Mouse (Mus musculus) neural tube, postnatal 0 days (tissue): ENCODE measurements around the gene Spert. TPM values are rescaled to one million over a fixed set of nuclear protein-coding genes. Genes with fewer than 3 reads are reported as not detected.

Experiments
- polyA plus RNA-seq: library from polyadenylated mRNA; unstranded; fragments of >200 nt; fragmentation: Nextera tagmentation; extraction: Ambion mirVana; gene quantifications from 2 replicates; pipeline ENCODE4 v1.2.1, GENCODE M21; 2015

Spert gene
- not detected in 2 replicates for polyA plus RNA-seq

GRCm38 (mm10) chr14:75592978-75593377 lies at the start of gene Spert:
Gene Spert, minus strand, starts transcription at chr14:75593116.

GRCm38 (mm10) chr14:75642080-75642479 lies 49.2 kb upstream of the Spert start, which contains the start of gene Erich6b:
Gene Erich6b, plus strand, starts transcription at chr14:75642259.

Other genes starting within 250 kb of the Spert start
- 4.6 and 5.4 TPM in 2 replicates for gene Siah3, start 137.1 kb downstream of the Spert start, polyA plus RNA-seq
- gene Erich6b, start 49.1 kb upstream of the Spert start, polyA plus RNA-seq = not detected in 2 replicates
- 11.2 and 12.7 TPM in 2 replicates for gene Cog3, start 161.4 kb upstream of the Spert start, polyA plus RNA-seq
- 5.9 and 6.5 TPM in 2 replicates for gene Slc25a30, start 193.9 kb upstream of the Spert start, polyA plus RNA-seq